Mouse (Mus musculus): ENCODE data around the gene Plek.
"Not testable (repeated sequence)": the region's sequence is repeated elsewhere in the genome, so short reads cannot be mapped to it uniquely, and the experiment has no call there.

The Plek gene

DNA sequence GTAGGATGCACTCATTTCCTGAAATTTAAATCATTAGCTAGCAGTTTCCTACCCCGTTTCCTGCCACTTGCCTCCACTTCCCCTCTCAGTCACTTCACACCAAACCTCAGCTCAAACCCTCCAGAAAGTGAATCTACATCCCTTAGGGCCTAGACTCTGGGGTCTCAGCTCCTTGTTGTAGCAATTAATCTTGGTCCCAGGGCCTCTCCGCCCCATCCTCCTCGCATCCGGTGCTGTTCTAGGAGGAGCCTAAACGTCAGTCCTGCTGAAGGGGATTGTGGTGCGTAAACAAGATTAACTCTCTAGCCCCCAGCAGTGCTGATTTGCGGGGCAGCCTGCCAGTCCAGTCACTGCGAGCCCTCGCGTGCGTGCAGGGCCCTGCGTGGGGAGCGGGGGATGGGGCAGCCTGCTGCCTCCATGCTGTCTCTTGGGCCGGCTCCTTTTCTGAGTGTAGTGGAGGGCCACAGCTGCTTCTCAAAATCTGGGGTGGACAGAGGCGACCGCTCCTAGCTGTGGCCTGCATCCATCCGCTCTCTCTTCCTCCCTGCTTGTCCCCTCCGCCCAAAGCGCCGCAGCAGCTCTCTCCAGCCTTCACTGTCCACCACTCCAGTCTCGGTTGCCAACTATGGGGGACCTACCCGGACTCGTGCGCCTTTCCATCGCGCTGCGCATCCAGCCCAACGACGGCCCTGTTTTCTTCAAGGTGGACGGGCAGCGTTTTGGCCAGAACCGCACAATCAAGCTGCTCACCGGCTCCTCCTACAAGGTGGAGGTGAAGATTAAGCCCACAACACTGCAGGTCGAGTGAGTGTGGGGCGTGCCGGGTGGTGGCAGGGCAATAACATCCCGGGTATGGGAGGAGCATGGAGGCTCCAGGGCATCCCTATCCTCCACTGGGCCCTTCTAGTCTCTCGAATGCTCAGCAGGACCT lies at the start of gene Plek, which contains the start of gene Cnrip1:
Gene Plek (minus strand): TSS at position 837 of the 931 bp plus-strand sequence.
Gene Cnrip1 (plus strand): TSS at position 42 of the 931 bp plus-strand sequence.
- peak; percentile 99 for DNase-seq

GRCm38 (mm10) chr11:17086106-17086505 lies 33.9 kb upstream of the Plek start:
- DNase-seq: no peak

DNA sequence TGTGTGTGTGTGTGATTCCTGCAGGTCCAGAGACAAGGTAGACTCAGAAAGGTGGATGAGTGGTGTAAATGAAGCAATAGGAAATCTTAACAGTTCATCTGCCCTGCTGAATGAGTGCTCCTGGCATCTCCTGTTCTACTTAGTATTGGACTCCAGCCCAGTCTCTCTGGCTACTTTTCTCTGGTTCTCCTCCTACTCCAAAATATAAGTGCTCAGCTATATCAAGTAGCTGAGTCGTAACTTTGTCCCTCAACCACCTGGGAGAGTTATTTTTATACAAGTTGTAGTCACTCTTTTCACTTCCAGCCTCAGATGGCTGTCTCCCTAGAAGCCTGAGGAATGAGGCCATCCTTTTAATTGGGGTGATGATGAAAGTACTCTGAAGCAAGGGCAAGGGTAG lies 31.7 kb upstream of the Plek start:
- no peak for DNase-seq

GRCm38 (mm10) chr11:17083455-17083854 lies 31.3 kb upstream of the Plek start:
- no peak for DNase-seq

DNA sequence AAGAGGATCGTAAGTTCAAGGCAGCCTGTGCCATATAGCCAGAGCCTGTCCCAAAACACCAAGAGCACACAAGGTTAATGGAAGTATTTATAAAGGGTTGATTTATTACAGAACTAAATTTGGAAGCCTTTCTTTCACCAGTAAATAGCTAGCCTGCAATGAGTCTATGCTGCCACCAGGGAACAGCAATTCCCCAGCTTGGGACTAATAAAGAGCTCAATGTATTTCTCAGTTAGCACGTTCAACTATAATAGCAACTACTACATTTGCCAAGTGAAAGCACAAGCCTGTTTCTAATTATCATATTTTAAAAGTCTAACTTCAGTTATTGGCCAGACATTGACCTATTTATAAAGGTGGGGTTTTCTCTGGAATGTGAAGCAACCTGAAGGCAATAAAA lies 30.8 kb upstream of the Plek start:
- no peak for DNase-seq

GRCm38 (mm10) chr11:17082086-17082485 lies 29.9 kb upstream of the Plek start:
- no peak for DNase-seq

GRCm38 (mm10) chr11:17075656-17076055 lies 23.5 kb upstream of the Plek start:
- DNase-seq: no peak

DNA sequence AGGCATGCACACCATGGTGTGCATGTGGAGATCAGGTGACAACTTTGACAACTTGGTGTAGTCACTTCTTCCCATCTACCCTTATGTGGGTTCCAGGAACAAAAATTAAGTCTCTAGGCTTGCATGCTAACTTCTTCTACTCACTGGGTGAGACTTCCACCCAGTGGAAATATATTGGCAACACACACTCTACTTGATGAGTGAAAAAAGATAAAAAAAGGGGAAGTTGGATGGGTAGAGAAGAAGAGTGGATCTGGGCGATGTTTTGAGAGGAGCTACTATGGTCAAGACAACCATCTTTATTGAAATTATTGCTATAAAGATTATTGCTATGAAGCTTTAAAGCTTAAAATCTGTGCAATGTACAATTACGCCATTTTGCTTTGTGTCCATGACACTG lies 17.2 kb upstream of the Plek start:
- not testable (repeated sequence) for DNase-seq

DNA sequence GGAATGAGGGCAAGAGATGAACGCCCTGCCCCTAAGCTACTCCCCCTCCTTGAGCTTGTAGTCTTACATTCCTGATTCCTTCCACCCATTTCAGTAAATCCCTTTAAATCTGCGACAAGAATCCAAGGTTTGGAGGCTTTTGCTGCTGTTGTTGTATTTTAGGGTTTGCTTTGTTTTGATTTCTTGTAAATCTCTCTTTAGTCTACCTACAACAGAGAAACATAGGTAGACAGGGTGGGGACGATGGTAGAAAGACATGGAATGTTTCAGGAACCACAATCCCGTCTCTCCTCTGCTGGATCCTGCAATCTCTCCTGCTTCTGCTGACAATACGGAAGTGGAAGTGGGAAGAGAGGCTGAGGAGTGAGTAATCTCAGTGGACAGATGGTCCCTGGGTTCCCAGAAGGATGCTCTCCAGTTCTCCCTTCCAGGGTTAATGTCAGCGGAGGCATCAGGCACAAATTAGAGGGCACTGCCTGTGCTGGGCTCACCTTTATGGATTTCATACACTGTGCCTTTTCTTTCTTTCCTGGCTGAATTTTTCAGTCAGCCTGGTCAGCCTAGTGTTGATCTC lies 382 bp upstream of the Plek start:
- peak; percentile 87 for DNase-seq

- no peak for DNase-seq
These were observed 6.4 kb downstream of the Plek start for GRCm38 (mm10) chr11:17045806-17046205.

DNA sequence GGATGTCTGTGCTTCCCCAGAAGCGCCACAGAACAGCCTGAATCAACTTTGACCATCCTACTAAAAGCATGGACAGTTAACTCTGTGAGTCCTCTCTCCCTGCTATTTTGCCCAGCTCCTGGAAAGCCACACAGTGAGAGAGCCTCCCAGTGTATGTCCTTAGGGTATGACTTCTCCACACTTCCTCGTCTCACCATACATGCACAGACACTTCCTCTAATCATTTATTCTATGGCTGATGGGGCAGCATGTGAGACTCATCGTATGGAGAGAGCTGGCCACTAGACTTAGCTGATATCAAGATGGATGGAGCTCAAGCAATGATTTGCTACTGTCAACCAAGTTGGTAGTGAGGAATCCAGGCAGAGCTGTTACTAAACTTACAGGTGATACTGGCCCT lies 28.2 kb downstream of the Plek start:
- DNase-seq: no peak

- peak; percentile 93 for DNase-seq
These were observed 29.0 kb downstream of the Plek start for GRCm38 (mm10) chr11:17023206-17023605.

DNA sequence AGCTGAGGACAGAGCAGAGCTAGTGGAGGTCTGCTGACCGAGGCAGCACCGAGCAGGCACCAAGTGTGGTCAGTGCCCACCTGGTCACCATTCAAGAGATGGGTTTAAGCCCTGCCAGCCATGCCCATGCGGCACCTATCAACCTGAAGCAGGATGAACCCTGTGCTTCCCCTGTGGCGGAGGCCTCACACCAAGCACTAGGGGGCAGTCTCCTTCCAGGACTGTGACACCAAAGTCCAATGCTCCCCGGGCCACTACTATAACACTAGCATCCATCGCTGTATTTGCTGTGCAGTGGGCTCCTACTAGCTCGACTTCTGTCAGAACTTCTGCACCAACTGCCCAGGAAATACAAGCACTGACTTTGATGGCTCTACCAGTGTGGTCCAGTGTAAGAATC lies 32.9 kb downstream of the Plek start:
- no peak for DNase-seq

DNA sequence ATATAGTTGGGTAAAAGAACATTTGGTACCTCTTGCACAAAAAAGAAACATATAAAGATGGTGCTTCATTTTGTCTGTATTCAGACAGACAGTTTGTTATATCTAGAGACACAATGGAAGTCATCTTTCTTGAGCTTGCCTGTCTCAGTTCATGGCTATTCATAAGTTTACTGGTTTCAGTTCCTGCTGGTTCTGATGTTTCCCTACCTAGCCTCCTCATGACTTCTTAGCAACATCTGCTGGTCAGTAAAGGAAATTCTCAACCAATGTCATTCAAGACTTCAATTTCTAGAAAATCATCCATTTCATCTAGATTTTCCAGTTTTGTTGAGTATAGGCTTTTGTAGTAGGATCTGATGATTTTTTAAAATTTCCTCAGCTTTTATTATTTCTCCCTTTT lies 39.2 kb downstream of the Plek start:
- DNase-seq: no peak

- peak; percentile 93 for DNase-seq
These were observed 43.7 kb downstream of the Plek start for GRCm38 (mm10) chr11:17008498-17008941.

DNA sequence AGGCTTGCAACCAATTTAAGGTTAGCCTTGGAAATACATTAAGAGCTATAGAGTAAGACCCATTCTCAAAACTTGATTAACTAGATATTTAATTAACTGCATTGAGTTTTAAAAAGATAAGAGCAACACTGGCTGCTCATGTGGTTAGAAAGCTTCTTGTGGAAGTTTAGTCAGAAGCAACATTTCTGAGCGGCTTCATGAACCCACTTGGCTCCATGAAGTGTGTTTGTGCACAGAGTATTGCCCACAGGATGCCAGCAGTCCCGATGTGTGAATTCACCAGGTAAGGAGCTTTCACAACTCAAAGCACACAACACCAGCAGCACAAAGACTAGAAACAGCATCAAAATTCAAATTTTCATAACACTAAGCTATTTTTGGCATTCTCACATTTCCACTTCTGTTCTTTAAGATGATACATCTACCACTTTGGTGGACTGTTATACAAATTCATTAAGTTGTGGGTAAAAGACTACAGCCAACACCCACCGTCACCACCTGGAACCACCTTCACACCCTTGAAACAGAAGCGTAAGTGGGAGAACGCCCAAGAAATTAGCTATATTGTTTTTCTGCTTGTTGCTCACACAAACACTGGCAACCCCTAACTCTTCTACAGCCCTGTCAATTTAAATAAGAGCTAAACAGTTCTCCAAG lies 44.5 kb downstream of the Plek start:
- no peak for DNase-seq

GRCm38 (mm10) chr11:17006526-17006925 lies 45.7 kb downstream of the Plek start:
- DNase-seq: not testable (repeated sequence)

- DNase-seq: peak; percentile 98
These were observed 47.0 kb downstream of the Plek start for GRCm38 (mm10) chr11:17004899-17005846.

DNA sequence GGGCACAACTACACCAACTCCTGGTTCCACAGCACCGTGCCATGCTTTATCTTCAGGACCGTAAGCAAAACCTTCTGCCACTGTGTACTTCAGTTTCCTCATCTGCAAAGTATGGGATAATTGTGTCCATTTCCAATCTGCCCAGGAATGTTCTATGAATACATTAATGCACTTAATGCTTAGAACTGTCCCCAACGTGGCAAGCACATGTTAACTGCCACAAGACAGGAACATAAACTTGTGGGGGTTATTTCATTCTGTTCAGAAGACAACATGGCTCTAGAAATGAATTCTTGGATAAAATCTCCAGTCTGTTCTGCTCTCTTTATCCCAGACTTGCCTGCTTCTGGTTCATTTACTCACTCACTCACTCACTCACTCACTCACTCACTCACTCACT lies 48.4 kb downstream of the Plek start:
- DNase-seq: no peak

GRCm38 (mm10) chr11:17002739-17003373 lies 49.3 kb downstream of the Plek start:
- DNase-seq: peak; percentile 93

GRCm38 (mm10) chr11:17000353-17001334 lies 51.5 kb downstream of the Plek start:
- peak; percentile 94 for DNase-seq

All from heart, adult 11 months (tissue).